Mouse (Mus musculus) hindbrain, embryonic 15.5 days (tissue): ENCODE results near the gene Sgtb. TPM values are rescaled to one million over a fixed set of nuclear protein-coding genes. Genes with fewer than 3 reads are reported as not detected.

Source experiments
- ATAC-seq: fragments of 200-750 bp; cut with Nextera tagmentation; 2 replicates; pipeline ENCODE4 v1.8.0; 2017; ENCODE audit warnings: low read depth, moderate number of reproducible peaks, moderate TSS enrichment; ENCODE audit not compliant: low FRiP score
- H3K27ac ChIP-seq: fragments of 300-500 bp; sonication (generic); replicated peaks from 2 replicates; pipeline ENCODE4 v1.5.1; 2015; ENCODE audit warnings: mild to moderate bottlenecking, inconsistent platforms
- H3K27me3 ChIP-seq: fragments of 300-500 bp; sonication (generic); 2 replicates; pipeline ENCODE4 v1.6.1; 2015; ENCODE audit warnings: control low read depth, inconsistent platforms
- H3K36me3 ChIP-seq: fragments of 300-500 bp; sonication (generic); 2 replicates; pipeline ENCODE4 v1.6.1; 2015; ENCODE audit warnings: control low read depth, inconsistent platforms
- H3K4me1 ChIP-seq: fragments of 300-500 bp; sonication (generic); replicated peaks from 2 replicates; pipeline ENCODE4 v1.6.1; 2015; ENCODE audit warnings: control low read depth, inconsistent platforms
- H3K4me2 ChIP-seq: fragments of 300-500 bp; sonication (generic); 2 replicates; pipeline ENCODE4 v1.6.1; 2015; ENCODE audit warnings: moderate library complexity, mild to moderate bottlenecking, inconsistent platforms
- H3K4me3 ChIP-seq: fragments of 300-500 bp; sonication (generic); 2 replicates; pipeline ENCODE4 v1.5.1; 2015; ENCODE audit warnings: mild to moderate bottlenecking, inconsistent platforms
- H3K9ac ChIP-seq: fragments of 300-500 bp; sonication (generic); 2 replicates; pipeline ENCODE4 v1.6.1; 2015; ENCODE audit warnings: inconsistent platforms
- H3K9me3 ChIP-seq: fragments of 300-500 bp; sonication (generic); 2 replicates; pipeline ENCODE4 v1.6.1; 2016; ENCODE audit warnings: control low read depth, inconsistent platforms
- WGBS: fragments of 180-500 bp; shearing (Covaris S2); methylation state at CpG from one replicate; pipeline ENCODE4 v1.1.7; 2015; 5-methylcytosine and 5-hydroxymethylcytosine counted together
- polyA plus RNA-seq: library from polyadenylated mRNA; unstranded; fragments of >200 nt; fragmentation: Nextera tagmentation; extraction: Ambion mirVana; gene quantifications from 2 replicates; pipeline ENCODE4 v1.2.1, GENCODE M21; 2015

The Sgtb gene
- 31.6 and 32.7 TPM in 2 replicates for polyA plus RNA-seq

GRCm38 (mm10) chr13:104109288-104109815 lies at the start of gene Sgtb, which contains the start of gene Nln:
Gene Sgtb, plus strand, starts transcription at chr13:104109741.
Gene Nln, minus strand, starts transcription at chr13:104109614.
- H3K27me3 ChIP-seq: no peaks in the 10 kb centered on the region
- H3K36me3 ChIP-seq: peaks cover 13% of the 10 kb centered on the region
- peak within 1 kb of the TSS; percentile 86 for H3K27ac ChIP-seq
- H3K9me3 ChIP-seq: no peaks in the 10 kb centered on the region
- H3K9ac ChIP-seq: peak within 1 kb of the TSS; percentile 78
- ATAC-seq: peak; percentile 96
- H3K4me3 ChIP-seq: peak within 1 kb of the TSS; percentile 89
- WGBS: 0% methylated on average over 29 of the region's 44 CpGs
- peaks cover 31% of the 10 kb centered on the region for H3K4me1 ChIP-seq
- peak within 1 kb of the TSS; percentile 84 for H3K4me2 ChIP-seq

GRCm38 (mm10) chr13:104060231-104060630 lies 49.3 kb upstream of the Sgtb start:
- H3K4me2 ChIP-seq: no peak overlapping the region
- no peak overlapping the region for H3K9ac ChIP-seq
- no peak overlapping the region for H3K27ac ChIP-seq
- H3K4me1 ChIP-seq: peaks cover 3% of the 10 kb centered on the region; the same call in 1 of the 2 replicates
- 81% methylated on average over 1 of the region's 1 CpGs for WGBS
- H3K36me3 ChIP-seq: peaks cover 39% of the 10 kb centered on the region
- ATAC-seq: no peak
- H3K4me3 ChIP-seq: no peak overlapping the region
- no peaks in the 10 kb centered on the region for H3K9me3 ChIP-seq
- H3K27me3 ChIP-seq: no peaks in the 10 kb centered on the region

- Histone ChIP-seq H3K9me3 (no peaks in the 10 kb centered on the region), H3K4me3 (no peak overlapping the region), H3K27me3 (no peaks in the 10 kb centered on the region), H3K27ac (no peak overlapping the region; the same call in 1 of the 2 replicates), H3K4me1 (peaks cover 3% of the 10 kb centered on the region; the same call in 1 of the 2 replicates), H3K4me2 (no peak overlapping the region), H3K9ac (no peak overlapping the region), H3K36me3 (peaks cover 35% of the 10 kb centered on the region)
- 57% methylated on average over 2 of the region's 2 CpGs for WGBS
- no peak for ATAC-seq
Measured at GRCm38 (mm10) chr13:104061975-104062750, 47.4 kb upstream of the Sgtb start.

- H3K27ac ChIP-seq: no peak overlapping the region
- no peak overlapping the region for H3K9ac ChIP-seq
- H3K4me2 ChIP-seq: no peak overlapping the region
- peaks cover 3% of the 10 kb centered on the region; the same call in 1 of the 2 replicates for H3K4me1 ChIP-seq
- H3K4me3 ChIP-seq: no peak overlapping the region
- ATAC-seq: no peak
- H3K27me3 ChIP-seq: no peaks in the 10 kb centered on the region
- H3K36me3 ChIP-seq: peaks cover 39% of the 10 kb centered on the region
- WGBS: 82% methylated on average over 9 of the region's 9 CpGs
- no peaks in the 10 kb centered on the region for H3K9me3 ChIP-seq
Measured at GRCm38 (mm10) chr13:104063061-104063460, 46.5 kb upstream of the Sgtb start.

GRCm38 (mm10) chr13:104065649-104066347 lies 43.7 kb upstream of the Sgtb start:
- H3K4me1 ChIP-seq: peaks cover 3% of the 10 kb centered on the region; the same call in 1 of the 2 replicates
- no peak overlapping the region for H3K4me3 ChIP-seq
- peaks cover 38% of the 10 kb centered on the region for H3K36me3 ChIP-seq
- no peak for ATAC-seq
- no peaks in the 10 kb centered on the region for H3K9me3 ChIP-seq
- no peak overlapping the region for H3K9ac ChIP-seq
- no peak overlapping the region for H3K27ac ChIP-seq
- H3K4me2 ChIP-seq: no peak overlapping the region
- no peaks in the 10 kb centered on the region for H3K27me3 ChIP-seq
- 85% methylated on average over 2 of the region's 2 CpGs for WGBS

GRCm38 (mm10) chr13:104069216-104069615 lies 40.3 kb upstream of the Sgtb start:
- ATAC-seq: no peak

GRCm38 (mm10) chr13:104070703-104071102 lies 38.8 kb upstream of the Sgtb start:
- H3K4me1 ChIP-seq: no peaks in the 10 kb centered on the region
- no peak overlapping the region for H3K4me2 ChIP-seq
- H3K9ac ChIP-seq: no peak overlapping the region
- H3K36me3 ChIP-seq: peaks cover 28% of the 10 kb centered on the region
- no peaks in the 10 kb centered on the region for H3K9me3 ChIP-seq
- 76% methylated on average over 3 of the region's 3 CpGs for WGBS
- no peak overlapping the region for H3K27ac ChIP-seq
- H3K27me3 ChIP-seq: no peaks in the 10 kb centered on the region
- no peak overlapping the region for H3K4me3 ChIP-seq
- no peak for ATAC-seq

More at GRCm38 (mm10) chr13:104069216-104069615, 40.3 kb upstream of the Sgtb start:
- Histone ChIP-seq H3K4me3 (no peak overlapping the region), H3K9ac (no peak overlapping the region), H3K27ac (no peak overlapping the region), H3K9me3 (no peaks in the 10 kb centered on the region), H3K27me3 (no peaks in the 10 kb centered on the region), H3K4me1 (no peaks in the 10 kb centered on the region), H3K4me2 (no peak overlapping the region), H3K36me3 (peaks cover 36% of the 10 kb centered on the region)
- 76% methylated on average over 11 of the region's 11 CpGs for WGBS

GRCm38 (mm10) chr13:104072351-104072750 lies 37.2 kb upstream of the Sgtb start:
- Histone ChIP-seq H3K4me3 (no peak overlapping the region), H3K9ac (no peak overlapping the region), H3K4me2 (no peak overlapping the region), H3K36me3 (peaks cover 28% of the 10 kb centered on the region), H3K9me3 (no peaks in the 10 kb centered on the region), H3K27ac (no peak overlapping the region), H3K4me1 (no peaks in the 10 kb centered on the region), H3K27me3 (no peaks in the 10 kb centered on the region)
- ATAC-seq: no peak
- WGBS: 87% methylated on average over 9 of the region's 9 CpGs

- 98% methylated on average over 8 of the region's 8 CpGs for WGBS
- Histone ChIP-seq H3K27me3 (no peaks in the 10 kb centered on the region), H3K4me2 (no peak overlapping the region), H3K4me3 (no peak overlapping the region), H3K9ac (no peak overlapping the region), H3K36me3 (peaks cover 15% of the 10 kb centered on the region), H3K9me3 (no peaks in the 10 kb centered on the region), H3K27ac (no peak overlapping the region), H3K4me1 (no peaks in the 10 kb centered on the region)
- no peak for ATAC-seq
Measured at GRCm38 (mm10) chr13:104074230-104074629, 35.3 kb upstream of the Sgtb start.

- 84% methylated on average over 10 of the region's 10 CpGs for WGBS
- H3K36me3 ChIP-seq: peaks cover 14% of the 10 kb centered on the region
- no peaks in the 10 kb centered on the region for H3K4me1 ChIP-seq
- H3K27ac ChIP-seq: no peak overlapping the region
- no peak overlapping the region for H3K4me2 ChIP-seq
- H3K9me3 ChIP-seq: no peaks in the 10 kb centered on the region
- no peak overlapping the region for H3K9ac ChIP-seq
- H3K4me3 ChIP-seq: no peak overlapping the region
- no peaks in the 10 kb centered on the region for H3K27me3 ChIP-seq
- no peak for ATAC-seq
Measured at GRCm38 (mm10) chr13:104074731-104075130, 34.8 kb upstream of the Sgtb start.

- H3K4me1 ChIP-seq: no peaks in the 10 kb centered on the region
- no peak for ATAC-seq
- H3K4me3 ChIP-seq: no peak overlapping the region
- H3K4me2 ChIP-seq: no peak overlapping the region
- peaks cover 5% of the 10 kb centered on the region for H3K36me3 ChIP-seq
- no peaks in the 10 kb centered on the region for H3K9me3 ChIP-seq
- no peak overlapping the region for H3K9ac ChIP-seq
- H3K27ac ChIP-seq: no peak overlapping the region
- H3K27me3 ChIP-seq: no peaks in the 10 kb centered on the region
- 82% methylated on average over 6 of the region's 6 CpGs for whole genome bisulfite sequencing
Measured at GRCm38 (mm10) chr13:104076993-104077392, 32.5 kb upstream of the Sgtb start.

- ATAC-seq: no peak
- no peak overlapping the region for H3K4me2 ChIP-seq
- 95% methylated on average over 7 of the region's 7 CpGs for WGBS
- no peaks in the 10 kb centered on the region for H3K9me3 ChIP-seq
- no peak overlapping the region for H3K27ac ChIP-seq
- H3K4me3 ChIP-seq: no peak overlapping the region
- H3K9ac ChIP-seq: no peak overlapping the region
- no peaks in the 10 kb centered on the region for H3K36me3 ChIP-seq
- no peaks in the 10 kb centered on the region for H3K4me1 ChIP-seq
- no peaks in the 10 kb centered on the region for H3K27me3 ChIP-seq
Measured at GRCm38 (mm10) chr13:104082504-104082903, 27.0 kb upstream of the Sgtb start.
